Comparison of ENCODE assay signal across 8 mouse cellular contexts in genomic region chr12:70973831-70974230, GRCm38 (mm10). TPM values are rescaled to one million over a fixed set of nuclear protein-coding genes. Genes with fewer than 3 reads are reported as not detected.
A peak's percentile ranks its signal among the peaks of the same experiment; 100 is the strongest.
DNase-seq lines count a peak whose midpoint lies in the region; ATAC-seq lines count a peak whose summit lies in the region.

No protein-coding gene starts in this region.

- no peak overlapping the region for H3K9ac ChIP-seq in kidney, embryonic 15.5 days
- H3K9ac ChIP-seq in midbrain, embryonic 13.5 days (replicated peaks): no peak overlapping the region

- no peaks in the 10 kb centered on the region for H3K27me3 ChIP-seq in kidney, embryonic 15.5 days
- H3K27me3 ChIP-seq in hindbrain, embryonic 10.5 days (ENCODE audit: insufficient read depth, poor library complexity, severe bottlenecking): no peaks in the 10 kb centered on the region
- H3K27me3 ChIP-seq in midbrain, embryonic 13.5 days: no peaks in the 10 kb centered on the region

- H3K27ac ChIP-seq in kidney, embryonic 15.5 days: 0 out of 2 replicates have a peak overlapping the region, but pooled peaks have one; percentile 95
- H3K27ac ChIP-seq in hindbrain, embryonic 10.5 days: peak overlapping the region; percentile 98
- H3K27ac ChIP-seq in midbrain, embryonic 13.5 days: peak overlapping the region; percentile 78; the same call in 1 of the 2 replicates

- peaks cover 9% of the 10 kb centered on the region for H3K36me3 ChIP-seq in kidney, embryonic 15.5 days
- H3K36me3 ChIP-seq in hindbrain, embryonic 10.5 days: peaks cover 9% of the 10 kb centered on the region
- H3K36me3 ChIP-seq in midbrain, embryonic 13.5 days: peaks cover 5% of the 10 kb centered on the region; the same call in 1 of the 2 replicates

- no peak overlapping the region; the same call in 1 of the 2 replicates for H3K4me3 ChIP-seq in kidney, embryonic 15.5 days (replicated peaks)
- no peak overlapping the region; the same call in 1 of the 2 replicates for H3K4me3 ChIP-seq in hindbrain, embryonic 10.5 days
- H3K4me3 ChIP-seq in midbrain, embryonic 13.5 days (replicated peaks): no peak overlapping the region

- no peak for DNase-seq in kidney, adult 8-10 months
- DNase-seq in R1 (ENCODE audit: low read depth, low spot score): peak; percentile 28
- no peak for DNase-seq in hindbrain, embryonic 10.5 days (ENCODE audit: low spot score)
- DNase-seq in gastrocnemius, postnatal 10 days: no peak
- no peak for DNase-seq in layer of hippocampus, adult 9-11 months
- no peak for DNase-seq in layer of hippocampus, postnatal 14 days (ENCODE audit: low spot score in 2 of 2)

- H3K4me1 ChIP-seq in kidney, embryonic 15.5 days: peaks cover 11% of the 10 kb centered on the region
- H3K4me1 ChIP-seq in hindbrain, embryonic 10.5 days (replicated peaks): peaks cover 13% of the 10 kb centered on the region
- peaks cover 14% of the 10 kb centered on the region for H3K4me1 ChIP-seq in midbrain, embryonic 13.5 days (replicated peaks)

- no peak for ATAC-seq in kidney, embryonic 15.5 days (replicated peaks; ENCODE audit: low FRiP score)
- ATAC-seq in midbrain, embryonic 13.5 days: no peak

- WGBS in kidney, embryonic 15.5 days: 82% methylated on average over 4 of the region's 4 CpGs
- WGBS in hindbrain, embryonic 10.5 days: 88% methylated on average over 4 of the region's 4 CpGs
- 94% methylated on average over 4 of the region's 4 CpGs for WGBS in midbrain, embryonic 13.5 days

- no peaks in the 10 kb centered on the region for H3K9me3 ChIP-seq in kidney, embryonic 15.5 days (replicated peaks)
- H3K9me3 ChIP-seq in hindbrain, embryonic 10.5 days: no peaks in the 10 kb centered on the region
- no peaks in the 10 kb centered on the region for H3K9me3 ChIP-seq in midbrain, embryonic 13.5 days

- peak overlapping the region; percentile 57 for H3K4me2 ChIP-seq in kidney, embryonic 15.5 days
- no peak overlapping the region for H3K4me2 ChIP-seq in midbrain, embryonic 13.5 days (replicated peaks)

RNA-seq across cellular contexts. Expression of gene Psma3, which starts 0.6 kb away (rescaled TPM):
- 591 and 640 TPM in 2 replicates for polyA plus RNA-seq in kidney, embryonic 15.5 days (2015; fragmentation: Nextera tagmentation; extraction: Ambion mirVana)
- polyA plus RNA-seq in hindbrain, embryonic 10.5 days (2016; fragmentation: Nextera tagmentation; extraction: Ambion mirVana): 605 and 630 TPM in 2 replicates
- 617 and 632 TPM in 2 replicates for polyA plus RNA-seq in midbrain, embryonic 13.5 days (2015; fragmentation: Nextera tagmentation; extraction: Ambion mirVana)
- total RNA-seq in gastrocnemius, postnatal 10 days (2021): 100 to 1,000 TPM; 464 to 488 TPM
- 100 to 1,000 TPM; 232 TPM for total RNA-seq in layer of hippocampus, postnatal 14 days (2021)

RNA-seq across cellular contexts. Expression of gene Actr10, which starts 36.2 kb away (rescaled TPM):
- polyA plus RNA-seq in kidney, embryonic 15.5 days (2015; fragmentation: Nextera tagmentation; extraction: Ambion mirVana): 222 and 239 TPM in 2 replicates
- 210 and 229 TPM in 2 replicates for polyA plus RNA-seq in hindbrain, embryonic 10.5 days (2016; fragmentation: Nextera tagmentation; extraction: Ambion mirVana)
- polyA plus RNA-seq in midbrain, embryonic 13.5 days (2015; fragmentation: Nextera tagmentation; extraction: Ambion mirVana): 225 and 226 TPM in 2 replicates
- total RNA-seq in gastrocnemius, postnatal 10 days (2021): 100 to 1,000 TPM; 126 to 127 TPM
- 100 to 1,000 TPM; 168 to 172 TPM for total RNA-seq in layer of hippocampus, postnatal 14 days (2021)

RNA-seq across cellular contexts. Expression of gene Arid4a, which starts 42.0 kb away (rescaled TPM):
- 34.9 and 35.6 TPM in 2 replicates for polyA plus RNA-seq in kidney, embryonic 15.5 days (2015; fragmentation: Nextera tagmentation; extraction: Ambion mirVana)
- polyA plus RNA-seq in hindbrain, embryonic 10.5 days (2016; fragmentation: Nextera tagmentation; extraction: Ambion mirVana): 21.6 and 27.5 TPM in 2 replicates
- polyA plus RNA-seq in midbrain, embryonic 13.5 days (2015; fragmentation: Nextera tagmentation; extraction: Ambion mirVana): 46.3 and 46.8 TPM in 2 replicates
- total RNA-seq in gastrocnemius, postnatal 10 days (2021): 10 to 100 TPM; 11.0 to 12.3 TPM
- total RNA-seq in layer of hippocampus, postnatal 14 days (2021): 10 to 100 TPM; 32.6 to 35.8 TPM
